Mouse (Mus musculus): Measurements from ENCODE around the gene Cyp17a1. TPM values are rescaled to one million over a fixed set of nuclear protein-coding genes. Genes with fewer than 3 reads are reported as not detected.
A peak's percentile ranks its signal among the peaks of the same experiment; 100 is the strongest.

Gene Cyp17a1
- polyA plus RNA-seq, 1 experiment from 2014 or later = 0.79 TPM

DNA sequence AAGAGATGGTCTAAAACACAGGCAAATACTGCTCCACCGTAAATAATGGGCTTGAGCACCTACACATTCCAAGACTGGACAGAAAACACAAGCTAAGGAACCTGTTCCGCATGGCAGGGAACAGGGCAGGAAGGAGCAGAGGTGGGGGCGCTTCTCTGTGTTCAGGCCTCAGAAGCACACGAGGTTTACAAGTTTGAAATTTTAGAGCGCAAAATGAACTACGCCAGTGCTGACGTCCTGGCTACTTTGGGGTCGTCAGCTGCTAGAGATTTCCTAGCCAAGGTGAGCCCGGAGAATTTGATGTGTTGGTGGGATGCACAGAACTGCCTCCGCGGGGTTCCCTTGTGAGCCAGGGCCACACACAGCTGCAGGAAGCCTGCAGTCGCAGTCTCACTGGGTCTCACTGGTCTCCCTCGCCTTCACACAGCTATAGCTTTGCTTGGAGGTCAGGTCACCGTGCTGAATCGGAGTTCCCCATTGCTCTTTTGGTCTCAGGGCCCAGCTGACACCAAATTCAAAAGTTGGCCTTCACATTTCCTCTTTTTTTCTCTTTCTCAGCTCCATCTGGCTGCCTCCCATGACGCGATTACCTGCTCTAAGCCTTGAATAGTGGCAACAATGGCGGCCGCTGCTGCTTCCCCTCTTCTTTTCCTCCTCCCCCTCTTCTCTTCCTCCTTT is 25.0 kb upstream of the Cyp17a1 start:
- no peak overlapping the region for H3K4me2 ChIP-seq
- H3K4me3 ChIP-seq (replicated peaks) = no peak overlapping the region
- H3K9ac ChIP-seq = no peak overlapping the region
- ATAC-seq (replicated peaks; ENCODE audit: low FRiP score) = no peak
- H3K9me3 ChIP-seq (replicated peaks) = no peaks in the 10 kb centered on the region
- peaks cover 11% of the 10 kb centered on the region; the same call in 1 of the 2 replicates for H3K4me1 ChIP-seq
- no peaks in the 10 kb centered on the region for H3K27me3 ChIP-seq
- H3K27ac ChIP-seq = no peak overlapping the region
- H3K36me3 ChIP-seq = peaks cover 28% of the 10 kb centered on the region
- WGBS = 49% methylated on average over 19 of the region's 19 CpGs

DNA sequence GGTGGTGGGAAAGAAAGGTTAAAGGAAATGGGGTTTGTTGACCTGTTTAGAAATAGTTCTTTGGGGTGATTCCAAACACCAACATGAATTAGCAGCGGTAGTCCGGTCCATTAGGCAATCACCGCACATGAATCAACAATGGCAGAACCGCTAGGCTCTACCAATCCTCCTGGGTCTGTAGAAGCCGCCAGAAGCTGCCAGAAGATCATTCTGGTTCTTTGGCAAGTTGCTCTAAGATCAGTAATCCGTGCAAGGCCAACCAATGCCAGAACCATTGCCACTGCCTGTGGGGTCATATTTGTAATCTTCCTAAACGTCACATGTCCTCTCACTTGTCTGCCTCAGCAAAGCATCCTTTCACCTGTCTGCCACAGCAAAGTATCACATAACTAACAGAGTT is 24.0 kb upstream of the Cyp17a1 start:
- Histone ChIP-seq H3K27me3 (no peaks in the 10 kb centered on the region), H3K4me2 (no peak overlapping the region), H3K4me3 (replicated peaks) (no peak overlapping the region), H3K9me3 (replicated peaks) (no peaks in the 10 kb centered on the region), H3K9ac (no peak overlapping the region), H3K36me3 (peaks cover 28% of the 10 kb centered on the region), H3K27ac (no peak overlapping the region), H3K4me1 (peaks cover 11% of the 10 kb centered on the region; the same call in 1 of the 2 replicates)
- no peak for ATAC-seq (replicated peaks; ENCODE audit: low FRiP score)
- WGBS = 94% methylated on average over 7 of the region's 7 CpGs

DNA sequence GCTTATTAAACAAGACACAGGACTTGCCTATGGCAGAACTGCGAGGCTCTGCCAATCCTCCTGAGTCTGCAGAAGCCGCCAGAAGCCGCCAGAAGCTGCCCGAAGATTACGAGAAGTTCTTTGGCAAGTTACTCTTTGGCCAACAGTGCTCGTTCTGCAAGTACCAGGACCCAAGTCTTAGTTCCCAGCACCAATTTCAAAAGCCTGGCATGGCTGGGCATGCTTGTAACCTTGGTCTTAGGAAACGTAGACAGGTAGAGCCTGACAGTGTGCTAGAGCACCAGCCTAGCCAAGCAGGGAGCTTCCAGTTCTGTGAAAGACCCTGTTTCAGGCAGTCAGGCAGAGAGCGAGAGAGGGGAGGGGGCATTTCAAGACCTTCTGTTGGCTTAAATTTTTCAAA is 23.5 kb upstream of the Cyp17a1 start:
- H3K27me3 ChIP-seq = no peaks in the 10 kb centered on the region
- no peaks in the 10 kb centered on the region for H3K9me3 ChIP-seq (replicated peaks)
- no peak for ATAC-seq (replicated peaks; ENCODE audit: low FRiP score)
- WGBS = 95% methylated on average over 8 of the region's 8 CpGs
- H3K9ac ChIP-seq = no peak overlapping the region
- no peak overlapping the region for H3K27ac ChIP-seq
- no peak overlapping the region for H3K4me2 ChIP-seq
- H3K36me3 ChIP-seq = peaks cover 27% of the 10 kb centered on the region
- H3K4me3 ChIP-seq (replicated peaks) = no peak overlapping the region
- peaks cover 10% of the 10 kb centered on the region; the same call in 1 of the 2 replicates for H3K4me1 ChIP-seq

DNA sequence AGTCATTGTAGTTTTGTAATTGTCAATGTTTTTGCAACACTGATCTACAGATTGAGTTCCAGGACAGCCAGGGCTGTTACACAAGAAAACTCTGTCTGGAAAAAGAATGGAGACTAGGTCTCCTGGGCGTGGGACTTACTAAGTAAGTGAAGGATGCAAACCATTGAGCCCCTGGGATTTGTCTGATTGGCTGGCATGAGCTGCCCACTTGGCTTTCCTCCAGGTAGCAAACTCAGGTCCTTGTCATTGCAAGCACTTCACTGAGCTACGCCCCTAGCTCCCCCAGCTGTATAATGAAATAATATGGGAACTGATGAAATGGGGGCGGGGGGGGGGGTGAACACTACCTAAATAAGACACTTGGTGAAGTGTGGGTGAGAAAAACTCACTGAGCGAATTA is 20.2 kb upstream of the Cyp17a1 start:
- peaks cover 15% of the 10 kb centered on the region for H3K4me1 ChIP-seq
- H3K9me3 ChIP-seq (replicated peaks) = no peaks in the 10 kb centered on the region
- no peak overlapping the region for H3K4me2 ChIP-seq
- no peaks in the 10 kb centered on the region for H3K27me3 ChIP-seq
- H3K4me3 ChIP-seq (replicated peaks) = no peak overlapping the region
- peaks cover 23% of the 10 kb centered on the region for H3K36me3 ChIP-seq
- no peak for ATAC-seq (replicated peaks; ENCODE audit: low FRiP score)
- no peak overlapping the region for H3K9ac ChIP-seq
- WGBS = 91% methylated on average over 4 of the region's 4 CpGs
- H3K27ac ChIP-seq = no peak overlapping the region

DNA sequence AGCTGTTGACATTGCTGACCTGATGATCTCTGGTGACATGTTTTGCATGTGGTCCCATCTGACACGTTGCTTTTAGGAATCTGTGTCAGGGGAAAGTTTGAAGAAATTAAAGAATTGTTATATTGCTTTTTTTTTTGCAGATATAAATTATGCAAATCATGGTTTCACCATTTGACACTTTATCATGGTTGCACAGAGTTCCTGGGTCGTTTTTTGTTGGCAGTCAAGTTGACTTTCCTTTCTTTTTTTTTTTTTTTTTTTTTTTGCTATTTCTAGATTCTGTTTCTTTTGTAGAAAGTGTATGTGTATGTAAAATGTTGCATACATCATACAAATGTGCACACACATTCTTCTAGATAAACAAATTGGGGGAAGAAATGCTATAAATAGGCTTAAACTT is 18.1 kb upstream of the Cyp17a1 start:
- ATAC-seq (replicated peaks; ENCODE audit: low FRiP score) = no peak
- WGBS = 70% methylated on average over 2 of the region's 2 CpGs
- no peaks in the 10 kb centered on the region for H3K27me3 ChIP-seq
- H3K9ac ChIP-seq = no peak overlapping the region
- H3K4me1 ChIP-seq = peaks cover 10% of the 10 kb centered on the region
- H3K27ac ChIP-seq = no peak overlapping the region
- H3K9me3 ChIP-seq (replicated peaks) = no peaks in the 10 kb centered on the region
- peaks cover 13% of the 10 kb centered on the region for H3K36me3 ChIP-seq
- H3K4me2 ChIP-seq = no peak overlapping the region
- no peak overlapping the region for H3K4me3 ChIP-seq (replicated peaks)

DNA sequence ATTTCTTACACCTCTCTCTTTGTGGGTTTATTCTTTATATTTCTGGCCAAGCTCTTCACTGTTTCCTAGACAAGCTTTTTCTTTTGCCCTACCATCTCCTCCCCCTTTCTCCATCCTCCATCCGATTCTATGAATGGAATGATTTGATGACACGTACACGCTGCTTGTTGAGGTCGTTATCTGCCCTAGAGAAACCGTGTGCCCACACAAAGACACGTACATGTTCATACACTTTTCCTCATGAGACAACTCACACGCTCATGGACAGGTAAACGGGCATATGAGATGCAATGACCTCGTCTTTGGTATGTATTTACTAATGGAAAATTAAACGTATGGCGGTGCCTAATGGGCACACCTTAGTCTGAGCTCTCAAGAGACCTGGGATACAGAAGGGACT is 17.4 kb upstream of the Cyp17a1 start:
- H3K4me2 ChIP-seq = peak overlapping the region; percentile 54
- peaks cover 10% of the 10 kb centered on the region for H3K36me3 ChIP-seq
- ATAC-seq (replicated peaks; ENCODE audit: low FRiP score) = 0 out of 2 replicates have a peak, but pooled peaks have one; percentile 4
- no peaks in the 10 kb centered on the region for H3K27me3 ChIP-seq
- peaks cover 10% of the 10 kb centered on the region for H3K4me1 ChIP-seq
- peak overlapping the region; percentile 88; the same call in 1 of the 2 replicates for H3K27ac ChIP-seq
- peak overlapping the region; percentile 77 for H3K4me3 ChIP-seq (replicated peaks)
- WGBS = 75% methylated on average over 11 of the region's 11 CpGs
- no peaks in the 10 kb centered on the region for H3K9me3 ChIP-seq (replicated peaks)
- H3K9ac ChIP-seq = peak overlapping the region; percentile 71

DNA sequence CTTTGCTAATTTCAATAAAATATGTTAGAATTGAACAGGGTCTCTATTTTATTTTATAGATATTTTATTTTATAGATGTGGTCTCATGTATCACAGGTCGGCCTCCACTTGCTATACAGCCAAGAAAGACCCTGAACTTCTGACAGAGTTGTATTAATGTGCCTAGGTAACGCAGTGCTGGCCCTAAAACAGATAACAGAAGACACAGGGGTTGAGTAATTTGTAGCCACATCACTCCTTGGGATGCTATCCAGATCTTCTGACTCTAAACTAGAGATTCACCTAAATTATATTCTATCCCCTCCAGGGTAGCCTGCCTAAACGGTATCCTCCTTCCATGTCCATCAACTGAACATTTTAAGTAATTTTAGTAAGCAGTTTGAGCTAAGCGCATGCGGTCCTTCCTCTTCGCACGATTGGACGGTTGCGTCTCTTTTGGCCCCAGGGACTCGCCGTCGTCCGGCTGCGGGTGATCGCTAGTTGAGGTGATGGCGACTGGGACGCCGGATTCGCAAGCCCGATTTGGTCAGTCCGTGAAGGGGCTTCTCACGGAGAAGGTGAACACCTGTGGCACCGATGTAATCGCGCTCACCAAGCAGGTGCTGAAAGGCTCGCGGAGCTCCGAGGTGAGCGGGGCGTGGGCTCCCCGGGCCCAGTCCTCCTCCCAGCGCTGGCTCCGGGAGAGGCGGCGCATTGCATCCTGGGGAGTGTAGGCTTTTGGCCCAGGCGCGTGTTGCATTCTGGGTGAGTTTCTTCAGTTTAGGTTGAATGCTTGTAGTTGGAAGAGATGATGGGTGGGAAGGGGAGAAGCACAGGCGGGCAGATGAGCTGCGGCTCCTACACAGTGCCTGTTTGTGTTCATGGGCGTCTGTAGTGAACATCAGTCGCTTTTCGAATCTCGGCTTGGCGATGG is 16.7 kb upstream of the Cyp17a1 start, which contains the start of gene Borcs7:
Gene Borcs7 (plus strand): TSS at position 447 of the 913 bp plus-strand sequence.
- Histone ChIP-seq H3K27me3 (no peaks in the 10 kb centered on the region), H3K9me3 (replicated peaks) (no peaks in the 10 kb centered on the region), H3K27ac (peak within 1 kb of the TSS; percentile 88), H3K36me3 (peaks cover 6% of the 10 kb centered on the region; the same call in 1 of the 2 replicates), H3K4me1 (peaks cover 10% of the 10 kb centered on the region), H3K9ac (peak within 1 kb of the TSS; percentile 71), H3K4me3 (replicated peaks) (peak within 1 kb of the TSS; percentile 77), H3K4me2 (peak within 1 kb of the TSS; percentile 54)
- 2% methylated on average over 44 of the region's 44 CpGs for WGBS
- ATAC-seq (replicated peaks; ENCODE audit: low FRiP score) = peak; percentile 95

DNA sequence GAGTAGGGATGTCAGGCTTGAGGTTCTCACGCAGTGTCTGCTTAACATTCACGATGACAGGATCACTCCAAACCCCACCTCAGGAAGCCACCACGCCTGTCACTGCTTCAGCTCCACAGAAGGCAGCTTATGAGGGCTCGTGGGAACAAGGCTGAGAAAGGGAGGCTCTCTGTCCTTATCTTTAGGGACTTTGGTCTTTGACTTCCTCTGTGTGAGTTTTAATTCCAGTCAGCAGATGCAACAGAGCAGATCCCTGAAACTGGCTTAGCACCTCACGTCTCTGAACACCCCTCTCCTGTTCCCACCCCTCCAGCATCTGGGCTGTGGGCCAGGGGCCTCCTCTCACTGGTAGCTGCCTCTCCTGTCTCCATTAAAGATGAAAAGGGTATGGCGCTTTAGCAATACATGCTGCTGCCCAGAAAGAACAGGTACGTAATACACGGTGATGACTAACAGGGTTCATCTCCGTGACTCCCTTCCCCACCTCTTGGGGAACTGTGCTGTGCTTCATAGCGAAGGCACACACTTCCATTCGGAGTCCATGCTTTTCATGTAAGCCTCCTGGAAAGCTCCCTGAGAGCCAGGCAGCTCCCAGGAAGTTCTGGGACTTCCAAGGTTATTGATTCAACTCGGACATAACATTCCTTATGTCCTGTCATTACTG is 6.9 kb upstream of the Cyp17a1 start:
- WGBS = 65% methylated on average over 12 of the region's 12 CpGs
- H3K36me3 ChIP-seq = no peaks in the 10 kb centered on the region
- H3K9ac ChIP-seq = no peak overlapping the region
- no peaks in the 10 kb centered on the region for H3K9me3 ChIP-seq (replicated peaks)
- ATAC-seq (replicated peaks; ENCODE audit: low FRiP score) = no peak
- no peaks in the 10 kb centered on the region for H3K4me1 ChIP-seq
- H3K27me3 ChIP-seq = no peaks in the 10 kb centered on the region
- no peak overlapping the region for H3K4me2 ChIP-seq
- no peak overlapping the region for H3K4me3 ChIP-seq (replicated peaks)
- H3K27ac ChIP-seq = no peak overlapping the region

DNA sequence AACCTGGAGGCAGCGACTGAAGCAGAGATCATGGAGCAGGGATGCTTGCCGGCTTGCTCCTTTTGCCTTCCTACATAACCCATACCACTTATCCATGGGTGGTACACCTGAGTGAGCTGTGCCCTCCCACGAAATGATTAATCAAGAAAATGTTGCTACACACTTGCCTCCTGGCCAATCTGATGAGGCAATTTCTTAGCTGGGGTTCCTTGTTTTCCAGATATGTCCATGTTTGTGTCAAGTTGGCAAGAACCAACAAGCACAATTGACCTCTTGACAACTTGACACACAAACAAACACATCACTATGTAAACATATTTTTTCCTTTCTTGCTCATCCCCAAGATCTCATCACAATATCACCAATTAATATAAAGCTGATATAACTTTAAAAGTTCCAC is 2.7 kb upstream of the Cyp17a1 start:
- Histone ChIP-seq H3K9me3 (replicated peaks) (no peaks in the 10 kb centered on the region), H3K27me3 (peaks cover 11% of the 10 kb centered on the region), H3K4me2 (no peak overlapping the region), H3K9ac (no peak overlapping the region), H3K36me3 (no peaks in the 10 kb centered on the region), H3K27ac (no peak overlapping the region), H3K4me3 (replicated peaks) (no peak overlapping the region), H3K4me1 (no peaks in the 10 kb centered on the region)
- WGBS = 61% methylated on average over 3 of the region's 3 CpGs
- ATAC-seq (replicated peaks; ENCODE audit: low FRiP score) = no peak

DNA sequence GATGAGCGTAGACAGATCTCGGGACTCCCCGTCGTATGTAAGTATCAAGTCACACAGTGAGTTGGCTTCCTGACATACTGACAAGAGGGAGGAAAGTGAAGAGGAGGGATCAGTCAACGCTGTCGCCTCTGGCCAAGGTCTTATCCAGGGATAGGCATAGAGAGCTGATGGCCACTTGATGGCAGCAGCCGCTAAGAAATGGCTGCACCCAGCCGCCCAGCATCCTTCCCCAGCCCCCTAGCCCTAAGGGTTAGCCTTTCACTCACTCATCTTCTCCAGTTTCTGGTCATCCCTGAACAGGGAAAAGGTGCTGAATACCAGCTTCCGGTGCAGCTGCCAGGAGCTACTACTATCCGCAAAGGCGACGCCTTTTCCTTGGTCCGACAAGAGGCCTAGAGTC is 2.3 kb downstream of the Cyp17a1 start:
- no peak overlapping the region for H3K27ac ChIP-seq
- H3K9me3 ChIP-seq (replicated peaks) = no peaks in the 10 kb centered on the region
- no peaks in the 10 kb centered on the region for H3K4me1 ChIP-seq
- no peak overlapping the region for H3K4me3 ChIP-seq (replicated peaks)
- H3K27me3 ChIP-seq = peaks cover 11% of the 10 kb centered on the region
- WGBS = 29% methylated on average over 13 of the region's 13 CpGs
- no peak overlapping the region for H3K4me2 ChIP-seq
- H3K9ac ChIP-seq = no peak overlapping the region
- ATAC-seq (replicated peaks; ENCODE audit: low FRiP score) = 0 out of 2 replicates have a peak, but pooled peaks have one; percentile 22
- H3K36me3 ChIP-seq = no peaks in the 10 kb centered on the region

DNA sequence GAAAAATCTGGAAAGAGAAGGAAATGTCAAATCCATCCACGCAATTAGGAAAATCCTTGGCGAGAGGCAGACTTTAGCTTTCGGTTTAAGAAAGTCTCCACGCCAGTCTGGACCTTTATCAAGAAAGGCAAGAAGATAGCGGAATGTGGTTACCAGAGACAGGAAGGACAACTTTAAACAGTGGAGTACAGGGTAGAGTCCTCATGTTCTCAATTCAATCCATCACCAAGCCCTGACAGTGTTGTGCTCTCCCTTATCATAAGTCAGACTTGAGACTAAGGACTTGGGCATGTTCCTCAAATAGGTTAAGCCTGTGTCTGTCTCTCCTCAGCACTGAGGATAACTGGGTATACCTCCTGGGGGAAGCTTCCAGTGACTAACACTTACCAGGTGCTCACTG is 3.2 kb downstream of the Cyp17a1 start:
- H3K27ac ChIP-seq = no peak overlapping the region
- no peak overlapping the region for H3K4me2 ChIP-seq
- no peaks in the 10 kb centered on the region for H3K4me1 ChIP-seq
- H3K36me3 ChIP-seq = no peaks in the 10 kb centered on the region
- H3K4me3 ChIP-seq (replicated peaks) = no peak overlapping the region
- H3K9ac ChIP-seq = no peak overlapping the region
- WGBS = 87% methylated on average over 5 of the region's 5 CpGs
- no peak for ATAC-seq (replicated peaks; ENCODE audit: low FRiP score)
- H3K27me3 ChIP-seq = peaks cover 11% of the 10 kb centered on the region
- no peaks in the 10 kb centered on the region for H3K9me3 ChIP-seq (replicated peaks)

DNA sequence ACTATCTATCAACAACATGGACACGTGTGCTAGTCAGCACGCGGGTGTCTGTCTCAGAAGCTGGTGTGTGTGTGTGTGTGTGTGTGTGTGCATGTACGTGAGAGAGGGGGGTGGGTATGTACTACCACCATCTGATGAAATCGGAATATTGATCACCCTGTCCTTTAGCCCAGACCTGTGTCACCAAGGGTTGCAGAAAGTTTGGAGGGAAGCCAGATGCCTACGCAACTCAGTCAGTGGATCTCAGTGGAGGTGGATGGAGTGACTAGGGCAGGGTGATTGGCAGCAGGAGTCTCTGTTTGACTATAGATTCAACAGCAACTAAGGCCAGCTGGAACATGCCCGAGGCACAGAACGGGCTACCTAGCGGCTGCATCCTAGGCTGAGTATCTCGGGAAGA is 4.7 kb downstream of the Cyp17a1 start:
- ATAC-seq (replicated peaks; ENCODE audit: low FRiP score) = no peak
- WGBS = 91% methylated on average over 10 of the region's 10 CpGs

More for the DNA sequence above, 4.7 kb downstream of the Cyp17a1 start:
- Histone ChIP-seq H3K9me3 (replicated peaks) (no peaks in the 10 kb centered on the region), H3K36me3 (no peaks in the 10 kb centered on the region), H3K4me2 (no peak overlapping the region), H3K9ac (no peak overlapping the region), H3K4me3 (replicated peaks) (no peak overlapping the region), H3K27ac (no peak overlapping the region), H3K4me1 (no peaks in the 10 kb centered on the region), H3K27me3 (peaks cover 11% of the 10 kb centered on the region)

All from kidney, embryonic 15.5 days (tissue).